Mouse (Mus musculus) spleen, adult 10 weeks (tissue): Measurements from ENCODE around the gene Hdac2. TPM values are rescaled to one million over a fixed set of nuclear protein-coding genes. Genes with fewer than 3 reads are reported as not detected.

Experiments used
- polyA plus RNA-seq: library from polyadenylated mRNA; stranded (reverse); fragments of 350-450 nt; fragmentation: Illumina TruSeq; extraction: RNeasy Lipid Tissue Mini Kit (QIAGEN cat#74804); gene quantifications from one replicate; pipeline ENCODE4 v1.2.3, GENCODE M21; 2015; ENCODE audit warnings: low replicate concordance; ENCODE audit not compliant: insufficient read depth

The Hdac2 gene
- 123 TPM for polyA plus RNA-seq

GRCm38 (mm10) chr10:36974086-36974675 is at the start of gene Hdac2:
Hdac2 (plus strand) TSS chr10:36974544.

Other genes starting within 250 kb of the Hdac2 start
- 172 TPM for gene Marcks, start 164.4 kb downstream of the Hdac2 start, polyA plus RNA-seq